Mouse (Mus musculus) MEL (cell line): ENCODE data around the gene Ppp1r15b.

ENCODE experiments used
- CHD2 ChIP-seq: IDR thresholded peaks from 2 replicates; pipeline ENCODE4 v1.6.1; 2011; ENCODE audit warnings: low read length, improper control_type of control experiment
- CTCF ChIP-seq, 3 experiments: IDR thresholded peaks in 2 of 3; conservative IDR thresholded peaks in 1 of 3; 2 replicates each; pipeline ENCODE4 v1.5.1; 2011 to 2012; ENCODE audit warnings: low read length in 3 of 3, low read depth in 2 of 3, mild to moderate bottlenecking in 2 of 3, improper control_type of control experiment in 1 of 3, inconsistent platforms in 1 of 3, mixed read lengths in 1 of 3, moderate library complexity in 1 of 3; ENCODE audit not compliant: control insufficient read depth in 1 of 3, insufficient read depth in 1 of 3, poor library complexity in 1 of 3, severe bottlenecking in 1 of 3
- USF1 ChIP-seq: IDR thresholded peaks from 2 replicates; pipeline ENCODE4 v1.6.1; 2014; ENCODE audit warnings: low read depth, mild to moderate bottlenecking, inconsistent platforms, low read length, improper control_type of control experiment, moderate library complexity

- no peak for TF ChIP-seq USF1
- no peak for TF ChIP-seq CTCF (IDR thresholded peaks at IDR 0.05 in 2 of 3, conservative IDR thresholded peaks at IDR 0.05 in 1 of 3; ENCODE audit: control insufficient read depth in 1 of 3, insufficient read depth in 1 of 3, low read depth in 2 of 3, low read length in 3 of 3, poor library complexity in 1 of 3, severe bottlenecking in 1 of 3)
- TF ChIP-seq CHD2 = no peak
Measured at GRCm38 (mm10) chr1:133171357-133171756, 40.4 kb downstream of the Ppp1r15b start.
